Mouse (Mus musculus): ENCODE results near the gene Rara.

The Rara gene

DNA sequence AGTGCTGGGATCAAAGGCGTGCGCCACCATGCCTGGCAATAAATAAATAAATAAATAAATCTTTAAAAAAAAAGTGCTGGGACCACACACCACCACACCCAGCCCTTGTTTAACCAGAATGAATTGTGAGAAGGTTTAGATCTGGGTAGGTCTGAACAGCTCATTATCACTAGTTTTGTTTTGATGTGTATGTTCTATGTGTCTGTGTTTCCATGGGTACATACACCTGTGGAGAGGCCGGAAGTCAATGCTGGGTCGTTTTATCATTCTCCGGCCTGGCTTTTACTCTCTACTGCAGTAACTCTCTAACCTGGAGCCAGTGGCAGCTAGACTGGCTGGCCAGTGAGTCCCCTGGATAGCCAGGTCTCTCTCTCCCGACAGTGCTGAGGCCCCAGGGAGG lies 63.2 kb downstream of the Rara start:
- intact Hi-C loops (cut with DNase I), result no loop called here

DNA sequence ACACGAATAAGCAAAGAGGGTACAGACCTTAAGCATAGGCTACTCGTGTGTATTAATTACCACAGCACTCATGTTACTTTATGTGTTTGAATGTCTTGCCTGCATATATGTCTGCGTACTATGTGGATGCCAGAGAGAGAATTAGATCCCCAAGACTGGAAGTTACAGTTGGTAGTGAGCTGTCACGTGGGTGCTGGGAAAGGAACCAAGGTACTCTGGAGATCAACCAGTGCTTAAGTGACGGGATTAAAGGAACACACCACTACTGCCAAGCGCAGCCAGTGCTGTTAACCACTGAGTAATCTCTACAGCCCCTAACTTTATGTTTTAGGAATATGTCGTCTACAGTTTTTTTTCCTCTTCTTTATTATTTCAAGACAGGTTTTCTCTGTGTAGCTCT lies 68.4 kb downstream of the Rara start:
- intact Hi-C loops (cut with DNase I), result no loop called here

DNA sequence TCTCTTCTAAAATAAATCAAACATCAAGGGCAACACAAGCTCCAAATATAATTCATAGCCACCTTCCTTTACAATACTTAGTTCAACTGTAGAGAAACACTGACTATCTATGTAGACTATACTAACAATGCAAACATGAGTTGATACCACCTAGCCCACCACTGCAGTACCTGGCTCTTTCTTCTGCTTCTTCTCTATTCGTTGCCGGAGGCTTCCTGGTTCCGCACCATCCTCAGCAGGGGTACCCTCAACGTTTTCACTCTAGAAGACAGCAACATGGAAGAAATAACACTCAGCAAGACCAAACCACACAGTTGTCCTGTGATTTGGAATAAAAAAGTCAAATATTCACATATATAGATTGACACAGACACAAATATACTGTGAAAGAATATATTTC lies 70.0 kb downstream of the Rara start:
- intact Hi-C loops (cut with DNase I), result no loop called here

DNA sequence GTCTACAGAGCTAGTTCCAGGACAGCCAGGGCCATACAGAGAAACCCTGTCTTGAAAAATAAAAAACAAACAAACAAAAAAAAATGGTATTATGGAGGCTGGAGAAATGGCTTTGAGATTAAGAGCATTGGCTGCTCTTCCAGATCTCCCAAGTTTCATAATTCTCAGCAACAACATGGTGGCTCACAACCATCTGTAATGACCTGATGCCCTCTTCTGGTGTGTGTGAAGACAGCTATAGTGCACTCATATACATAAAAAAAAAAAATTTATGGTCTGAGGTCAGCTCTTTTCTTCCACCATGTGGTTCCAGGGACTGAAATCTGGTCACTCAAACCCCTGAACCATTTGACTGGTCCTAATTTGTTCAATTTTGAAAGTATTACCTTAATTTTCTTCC lies 71.2 kb downstream of the Rara start:
- intact Hi-C loops (cut with DNase I), result no loop called here

DNA sequence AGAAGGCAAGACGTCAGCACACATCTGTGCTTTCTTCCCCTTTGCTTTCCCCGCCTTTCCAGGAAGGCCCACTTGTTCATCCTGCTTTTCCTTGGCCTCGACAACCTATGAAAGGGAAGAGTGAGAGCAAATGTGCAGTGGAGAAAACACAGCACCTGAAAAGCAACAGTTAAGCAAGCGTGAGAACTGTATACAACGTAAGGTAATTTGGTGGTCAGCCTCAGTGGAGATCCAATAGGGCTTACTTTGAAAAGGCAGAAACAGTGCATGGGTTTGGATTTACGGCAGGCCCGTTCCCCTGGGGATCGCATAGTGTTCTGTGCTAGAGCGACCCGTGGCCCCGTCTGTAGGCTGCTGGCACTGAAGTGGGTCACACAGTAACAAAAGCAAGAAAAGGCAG lies 71.6 kb downstream of the Rara start:
- intact Hi-C loops (cut with DNase I), result no loop called here

DNA sequence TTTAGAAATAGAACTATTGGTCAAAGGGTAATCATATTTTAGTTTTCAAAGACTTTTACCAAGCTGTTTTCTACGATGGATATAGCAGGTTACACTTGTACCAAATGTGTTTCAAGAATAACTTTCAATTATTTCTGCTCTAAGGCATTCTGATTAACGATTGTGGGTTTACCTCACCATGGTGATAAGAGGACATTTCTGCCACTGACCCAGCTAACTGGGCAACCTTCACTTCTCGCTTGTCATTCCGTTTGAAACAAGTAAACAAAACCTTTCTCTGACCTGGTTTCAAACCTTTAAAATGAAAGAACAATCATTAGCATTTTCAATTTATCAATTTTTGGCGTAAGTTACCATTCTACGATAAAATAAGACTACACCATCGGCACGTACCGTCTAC lies 79.2 kb downstream of the Rara start:
- intact Hi-C loops (cut with DNase I), result no loop called here

DNA sequence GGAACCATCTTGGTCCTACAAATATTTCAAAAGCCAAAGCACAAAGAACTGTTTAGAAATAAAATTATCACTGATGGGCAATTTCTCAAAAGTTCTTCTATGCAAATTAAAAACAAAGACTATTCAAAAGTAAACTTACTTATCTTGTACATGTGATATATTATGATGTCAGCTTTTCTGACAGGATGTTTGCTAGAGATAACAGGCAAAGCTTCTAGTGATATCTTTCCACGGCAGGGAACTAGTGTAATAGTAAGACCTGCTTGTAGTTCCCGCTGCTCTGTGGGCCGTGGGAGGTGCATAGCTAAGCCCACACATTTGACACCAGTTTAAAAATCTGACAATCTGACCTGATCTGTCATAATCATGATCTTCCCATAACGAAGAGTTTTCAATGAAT lies 82.5 kb downstream of the Rara start:
- intact Hi-C loops (cut with DNase I), result no loop called here

DNA sequence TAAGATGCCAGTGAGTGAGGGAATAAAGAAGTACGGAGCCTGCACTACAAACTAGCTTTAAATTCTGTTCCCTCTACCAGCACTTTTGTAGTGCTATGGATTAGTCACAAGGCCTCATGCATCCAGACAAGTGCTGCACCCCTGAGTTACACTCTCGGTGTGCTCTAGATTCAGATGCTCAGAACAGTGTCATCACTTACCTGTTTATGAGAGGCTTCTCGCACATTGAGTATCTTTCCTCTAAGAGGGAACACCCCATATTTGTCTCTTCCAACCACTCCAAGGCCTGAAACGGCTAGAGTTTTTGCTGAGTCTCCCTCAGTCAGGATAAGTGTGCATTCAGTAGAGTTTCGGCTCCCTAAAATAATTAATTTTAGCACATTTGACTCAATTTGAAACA lies 83.1 kb downstream of the Rara start:
- intact Hi-C loops (cut with DNase I), result no loop called here

DNA sequence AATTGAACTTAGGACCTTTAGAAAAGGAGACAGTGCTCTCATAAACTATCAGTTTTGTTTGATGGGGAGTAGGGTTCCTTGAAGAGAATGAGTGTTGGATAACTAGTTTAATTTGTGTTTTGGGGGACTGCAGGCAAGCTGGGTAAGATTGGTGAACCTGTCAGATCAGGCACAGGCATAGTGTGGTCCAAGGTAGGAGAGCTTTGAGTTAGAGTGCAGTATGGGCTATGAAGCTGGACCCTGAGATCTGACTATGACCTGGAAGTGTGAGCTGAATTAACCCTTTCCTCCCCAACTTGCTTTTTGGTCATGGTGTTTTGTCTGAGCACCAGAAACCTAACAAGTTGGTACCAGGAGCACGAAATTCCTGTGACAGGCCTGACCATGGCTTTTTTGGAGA lies 86.2 kb downstream of the Rara start:
- intact Hi-C loops (cut with DNase I), result no loop called here

DNA sequence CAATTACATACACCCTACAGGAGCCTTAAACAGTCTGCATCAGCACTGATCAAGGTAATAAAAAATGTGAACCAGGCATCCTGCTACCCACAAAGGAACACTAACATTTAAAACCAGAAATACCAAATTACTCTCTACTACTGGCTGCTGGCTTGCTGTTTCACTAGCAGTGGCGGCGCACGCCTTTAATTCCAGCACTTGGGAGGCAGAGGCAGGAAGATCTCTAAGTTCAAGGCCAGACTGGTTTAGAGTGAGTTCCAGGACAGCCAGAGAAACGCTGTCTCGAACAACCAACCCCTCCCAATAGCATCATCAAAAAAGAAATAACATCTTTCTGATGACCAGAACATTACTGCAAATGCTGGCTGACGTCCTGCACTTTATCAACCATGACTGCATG lies 92.2 kb downstream of the Rara start:
- intact Hi-C loops (cut with DNase I), result no loop called here

DNA sequence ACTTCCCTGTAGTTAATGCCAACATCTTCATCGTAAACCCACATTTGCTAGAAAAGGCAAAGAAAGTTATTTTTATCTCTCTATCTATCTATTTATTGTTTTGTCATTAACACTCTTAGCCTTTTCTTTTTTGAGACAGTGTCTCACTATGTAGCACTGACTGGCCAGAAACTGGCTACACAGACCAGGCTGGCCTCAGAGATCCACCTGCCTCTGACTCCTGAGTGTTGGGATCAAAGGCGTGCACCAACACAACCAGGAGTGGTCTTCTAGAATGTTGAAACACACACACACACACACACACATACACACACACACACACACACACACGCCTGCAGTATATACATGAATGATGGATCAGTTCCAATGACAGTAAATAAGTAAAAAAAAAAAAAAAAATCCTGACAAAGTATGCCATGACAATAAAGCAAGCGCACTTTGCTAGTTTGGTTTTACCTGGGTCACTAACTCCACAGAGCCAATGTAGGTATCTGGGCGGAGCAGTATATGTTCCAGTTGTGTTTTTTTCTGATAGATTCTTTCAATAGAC lies 94.8 kb downstream of the Rara start:
- intact Hi-C loops (cut with DNase I), result no loop called here

DNA sequence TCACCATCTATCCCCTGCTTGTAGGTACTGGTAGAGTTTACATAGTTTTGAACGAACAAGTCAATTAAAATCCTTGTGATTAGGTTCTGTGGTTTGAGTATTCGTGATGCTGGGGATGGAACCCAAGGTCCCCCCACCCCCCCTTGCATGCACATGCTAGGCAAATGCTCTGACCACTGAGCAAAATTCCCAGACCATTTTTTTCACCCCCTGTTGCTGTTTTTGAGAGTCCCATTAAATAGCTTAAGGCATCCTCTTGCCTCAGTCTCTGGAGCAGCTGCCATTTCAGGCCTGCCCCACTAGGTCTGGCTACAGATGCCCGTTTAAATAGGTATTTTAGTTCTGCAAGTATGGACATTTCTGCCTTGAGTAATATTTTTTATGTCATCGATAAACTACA lies 95.5 kb downstream of the Rara start:
- intact Hi-C loops (cut with DNase I), result no loop called here

DNA sequence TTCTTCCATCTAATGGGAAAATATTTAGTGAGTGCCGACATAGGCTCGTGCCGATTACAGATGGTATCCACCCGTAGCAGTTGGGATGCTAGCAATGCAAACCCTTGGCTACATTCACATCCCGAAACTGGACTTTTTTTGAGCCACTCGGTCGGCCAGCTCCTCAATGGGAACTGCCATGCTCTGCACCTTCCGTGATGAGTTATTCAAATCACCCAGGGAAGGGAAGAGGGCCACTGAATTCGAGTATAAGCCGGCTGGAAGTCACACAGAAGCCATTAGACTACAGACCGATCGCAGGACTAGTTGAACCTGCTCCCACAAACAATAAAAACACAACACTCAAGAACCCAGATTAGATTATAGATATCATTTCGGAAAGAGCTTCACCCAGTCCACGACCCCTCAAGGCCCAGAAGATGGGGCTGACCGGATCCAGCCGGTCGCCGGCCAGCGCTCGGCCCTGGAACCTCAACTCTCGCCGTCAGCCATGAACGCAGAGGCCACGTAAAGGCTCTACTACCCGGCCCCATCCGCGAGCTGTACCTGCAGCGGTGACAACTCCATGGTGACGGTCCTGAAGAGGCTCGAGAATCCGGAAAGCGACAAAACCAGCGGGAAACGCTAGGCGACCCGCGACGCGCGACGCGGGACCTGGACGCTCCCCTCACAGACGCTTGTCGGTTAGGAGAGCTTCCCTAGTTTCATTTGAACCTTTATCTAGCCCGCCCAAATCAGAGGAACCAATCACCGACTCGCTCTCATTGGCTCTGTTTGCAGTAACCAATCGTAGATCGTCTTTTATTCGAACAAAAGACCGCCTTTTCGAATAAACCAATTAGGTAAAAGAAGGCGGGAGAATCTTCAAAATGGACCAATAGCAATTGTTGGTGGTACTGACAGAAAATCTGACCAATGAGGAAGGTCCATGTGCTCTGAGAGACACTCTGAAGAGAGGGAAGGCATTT lies 96.2 kb downstream of the Rara start, which contains the start of gene Top2a:
Gene Top2a (minus strand): TSS at position 690 of the 968 bp plus-strand sequence.
- intact Hi-C loops (cut with DNase I), result no loop called here

All from adrenal gland (tissue).